Mouse (Mus musculus) frontal cortex, postnatal 14 days (tissue): ENCODE results near the gene Cpn2.
A peak's percentile ranks its signal among the peaks of the same experiment; 100 is the strongest.

Source experiments
- DNase-seq, 2 experiments: peaks; one replicate each; pipeline ENCODE4 v3.0.0; 2022; ENCODE audit warnings: low spot score in 2 of 2

Cpn2 gene

DNA sequence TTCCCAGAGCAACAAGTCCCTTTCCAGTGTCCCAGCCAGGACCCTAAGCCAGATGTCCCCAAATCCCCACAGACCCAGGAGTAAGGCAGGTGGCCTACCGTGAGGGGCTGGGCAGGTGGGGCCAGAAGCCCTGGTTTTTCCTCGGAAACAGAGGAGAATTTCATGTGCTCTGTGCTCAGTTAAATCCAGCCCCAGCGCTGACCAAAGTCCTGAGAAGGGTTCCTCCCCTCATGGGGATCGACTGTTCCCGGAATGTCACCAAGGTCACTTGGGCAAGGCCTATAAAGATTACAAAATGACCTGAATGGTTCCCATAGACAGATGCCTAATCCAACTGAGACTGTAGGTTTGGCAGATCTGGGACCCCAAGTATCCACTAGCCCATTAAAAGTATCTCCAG, at the start of gene Cpn2:
Cpn2 (minus strand) TSS at position 141 of the 400 bp plus-strand sequence.
- no peak for DNase-seq

DNA sequence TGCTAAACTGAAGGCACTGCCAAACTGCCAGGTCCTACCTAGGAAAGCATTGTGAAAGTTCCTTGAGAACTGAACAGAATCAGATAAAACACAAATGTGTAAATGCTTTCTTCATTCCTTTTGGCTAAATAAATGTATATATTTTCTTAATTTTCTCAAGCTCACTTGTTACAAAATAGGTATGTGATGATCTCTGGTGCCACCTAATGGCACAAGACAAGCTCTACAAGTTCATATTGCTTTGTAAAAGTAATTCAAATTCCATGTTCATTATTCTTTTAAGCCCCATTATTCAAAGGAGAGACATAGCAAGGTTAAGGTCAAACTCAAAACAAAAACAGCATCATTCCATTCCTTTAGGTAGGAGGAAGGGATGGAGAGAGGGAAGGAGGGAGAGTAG, 46.9 kb upstream of the Cpn2 start:
- no peak for DNase-seq

DNA sequence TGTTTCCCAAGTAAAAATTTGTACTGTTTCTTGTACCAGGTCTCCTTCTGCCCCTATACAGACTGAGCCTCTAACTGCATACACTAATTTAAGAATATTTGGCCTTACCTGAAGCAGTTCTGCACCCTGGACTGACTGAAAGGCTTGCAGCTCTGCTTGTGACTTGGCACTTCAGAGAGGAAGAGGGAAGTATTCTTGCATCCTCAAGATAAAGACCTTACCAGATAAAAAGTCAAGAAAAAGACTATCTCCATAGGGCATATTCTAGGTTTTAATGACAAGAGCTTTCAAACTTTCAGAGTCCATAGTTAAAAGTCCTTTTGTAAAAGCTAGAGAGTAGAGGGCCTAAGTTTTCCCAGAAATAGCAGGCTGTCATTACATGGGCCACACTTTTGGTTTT, 43.3 kb upstream of the Cpn2 start, which contains the start of gene Gp5:
Gp5 (minus strand) TSS at position 133 of the 400 bp plus-strand sequence.
- DNase-seq: no peak

DNA sequence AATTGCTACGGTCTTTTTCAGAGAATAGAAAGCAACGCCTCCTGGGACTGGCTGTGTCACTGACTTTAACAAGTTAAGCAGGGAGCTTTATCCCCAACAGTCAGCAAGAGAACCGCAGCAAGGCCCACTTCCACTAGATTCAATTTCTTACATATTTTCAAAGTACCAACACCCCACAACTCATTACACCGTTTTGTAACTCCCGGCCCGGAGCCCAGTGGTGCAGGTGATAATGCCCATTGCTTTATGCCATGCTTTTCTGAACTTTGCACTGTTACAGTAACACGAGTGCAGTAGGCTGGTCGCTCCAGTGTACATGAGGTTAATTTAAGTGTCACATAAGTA, 42.8 kb upstream of the Cpn2 start:
- DNase-seq: no peak

DNA sequence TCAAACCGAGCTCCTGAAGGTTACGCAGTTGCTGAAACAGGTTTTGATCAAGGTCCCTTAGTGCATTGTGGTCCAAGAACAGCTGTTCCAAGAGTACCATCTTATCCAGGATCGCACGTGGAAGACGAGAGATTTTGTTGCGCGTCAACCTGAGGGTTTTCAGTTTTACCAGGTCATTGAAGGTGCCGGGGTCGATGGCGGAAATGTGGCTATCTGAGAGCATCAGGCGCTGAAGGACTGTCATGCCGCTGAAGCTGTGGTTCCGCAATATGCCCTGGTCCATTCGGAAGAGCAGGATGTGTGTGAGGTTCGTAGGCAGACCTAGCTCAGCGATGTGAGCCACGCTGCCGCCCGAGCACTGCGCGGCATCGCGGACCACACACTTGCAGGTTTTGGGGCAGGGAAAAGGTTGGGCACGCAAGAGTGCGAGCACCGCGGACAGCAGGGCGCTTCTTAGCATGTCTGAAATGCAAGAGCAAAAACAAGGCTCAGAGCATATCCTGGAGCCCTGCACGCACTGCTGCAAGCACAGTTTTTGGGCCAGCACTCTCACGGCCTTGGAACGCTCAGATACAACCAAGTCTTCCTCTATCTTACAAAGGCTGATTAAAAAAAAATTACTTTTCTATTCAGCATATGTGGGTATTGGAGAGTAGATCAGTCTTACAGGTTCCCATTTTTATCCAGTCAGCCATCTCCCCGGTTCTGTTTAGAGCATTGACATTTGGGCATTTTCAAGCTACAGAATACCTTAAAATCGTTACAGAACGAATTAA, 42.3 kb upstream of the Cpn2 start:
- no peak for DNase-seq

DNA sequence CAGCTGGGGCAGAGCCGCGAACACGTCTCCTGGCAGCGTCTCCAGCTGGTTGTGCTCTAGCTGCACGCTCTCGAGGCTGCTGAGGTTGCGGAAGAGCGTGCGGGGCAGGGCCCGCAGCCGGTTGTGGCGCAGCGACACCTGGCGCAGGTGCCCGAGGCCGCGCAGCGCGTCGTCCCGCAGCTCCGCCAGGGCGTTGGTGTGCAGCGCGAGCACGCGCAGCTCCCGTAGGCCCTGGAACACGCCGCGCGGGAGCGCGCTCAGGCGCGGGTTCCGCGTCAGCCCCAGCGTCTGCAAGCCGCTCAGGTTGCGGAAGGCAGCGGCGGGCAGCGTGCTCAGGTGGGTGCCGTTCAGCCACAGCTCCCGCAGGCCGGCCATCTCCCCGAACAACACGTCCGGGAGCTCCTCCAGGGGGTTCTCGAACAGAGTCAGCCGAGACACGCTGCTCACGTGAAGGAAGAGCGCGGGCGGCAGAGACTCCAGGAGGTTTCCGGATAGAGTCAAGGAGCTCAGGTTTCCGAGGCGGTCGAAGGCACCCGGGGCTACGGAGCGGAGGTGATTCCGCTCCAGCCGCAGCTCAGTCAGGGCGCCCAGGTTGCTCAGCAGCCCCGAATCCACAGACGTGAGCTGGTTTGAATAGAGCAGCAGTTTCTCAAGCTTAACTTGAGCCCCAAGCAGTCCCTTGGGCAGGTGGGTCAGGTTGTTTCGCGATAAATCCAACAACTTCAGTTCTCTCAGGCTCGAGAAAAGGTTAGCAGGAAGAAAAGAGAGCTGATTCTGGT, 41.5 kb upstream of the Cpn2 start:
- DNase-seq: peak; percentile 22 to 58

DNA sequence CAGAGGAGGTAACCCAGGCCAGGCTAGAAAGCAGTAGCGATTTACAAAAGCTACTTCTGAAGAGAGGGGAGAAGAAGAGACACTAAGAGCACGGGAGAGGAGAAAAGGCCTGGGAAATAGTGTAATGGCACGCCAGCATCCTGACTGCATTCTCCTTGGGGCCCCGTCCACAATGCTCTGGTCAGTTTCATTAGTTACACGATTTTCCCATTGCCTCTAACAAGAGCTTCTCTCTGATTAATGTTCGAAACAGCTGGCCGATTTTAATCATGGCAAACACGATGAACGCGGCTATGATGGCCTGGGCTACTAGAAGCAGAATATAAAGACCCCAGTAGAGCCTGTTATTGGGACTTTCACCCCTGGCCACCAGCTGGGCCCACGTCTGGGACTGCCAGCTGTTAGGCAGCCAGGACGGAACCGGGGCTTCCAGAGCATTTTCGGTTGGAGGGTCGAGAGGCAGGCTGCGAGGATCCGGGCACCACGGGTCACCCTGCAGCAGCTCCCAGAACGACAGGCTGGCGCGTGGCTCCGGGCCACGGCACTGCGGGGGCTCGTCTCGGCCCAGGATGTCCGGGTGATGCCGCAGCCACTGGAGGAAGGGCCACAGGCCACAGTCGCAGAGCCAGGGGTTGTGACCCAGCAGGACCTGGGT, 40.8 kb upstream of the Cpn2 start:
- no peak for DNase-seq

DNA sequence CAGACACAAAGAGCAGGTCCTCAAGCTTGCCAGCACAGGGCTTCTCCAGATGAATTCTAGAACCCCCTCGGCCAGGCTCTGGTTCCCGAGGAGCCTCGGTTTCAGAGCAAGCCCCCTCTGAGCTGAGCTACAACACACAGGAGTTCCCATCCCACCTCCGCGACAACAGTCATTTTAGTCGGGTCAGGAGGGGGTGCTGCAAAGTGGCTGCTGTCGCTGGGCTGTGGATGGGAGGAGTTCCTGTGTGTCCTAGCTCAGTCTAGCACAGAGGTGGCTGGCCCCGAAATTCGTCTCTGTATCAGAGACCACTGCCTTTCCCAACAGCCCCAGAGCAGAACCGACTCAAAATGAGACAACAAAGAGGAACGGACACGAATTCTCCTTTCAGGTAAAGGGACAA, 40.0 kb upstream of the Cpn2 start:
- no peak for DNase-seq

DNA sequence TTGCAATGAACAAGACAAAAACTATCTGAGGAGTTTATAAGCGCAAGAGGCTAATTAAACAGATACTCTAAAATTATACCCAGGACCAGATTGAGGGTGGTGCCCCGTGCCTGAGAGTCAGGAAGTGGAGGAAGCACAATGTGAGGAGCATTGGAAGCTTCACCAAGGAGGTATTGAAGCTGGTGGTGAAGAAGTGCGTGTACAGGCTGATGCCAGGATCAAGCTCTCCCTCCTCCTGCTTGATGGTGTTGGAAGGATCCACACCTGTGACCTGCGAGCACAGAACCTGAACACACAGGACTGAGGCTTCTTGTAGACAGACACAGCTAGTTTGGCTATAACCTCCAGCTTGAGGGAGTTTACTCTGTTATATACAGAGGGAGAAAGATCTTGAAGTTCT, 38.8 kb upstream of the Cpn2 start:
- DNase-seq: no peak

DNA sequence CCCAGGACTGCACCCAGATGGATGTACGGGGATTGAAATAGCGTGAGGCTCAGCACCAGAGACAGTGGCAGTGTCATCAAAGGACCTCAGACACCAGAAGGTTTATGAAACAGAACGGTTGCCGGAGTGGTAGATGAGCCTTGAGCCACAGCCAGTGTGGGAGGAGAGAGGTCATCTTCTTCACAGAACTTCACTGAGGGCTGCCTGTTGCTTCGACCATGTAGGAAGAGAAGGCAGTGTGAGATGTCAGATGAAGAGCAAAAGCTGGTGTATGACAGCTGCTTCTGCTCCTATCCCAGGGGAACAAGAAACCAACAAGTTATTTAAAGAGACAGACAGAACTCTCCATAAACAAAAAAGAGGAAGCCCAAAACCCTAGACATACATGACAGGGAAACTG, 36.9 kb upstream of the Cpn2 start:
- no peak for DNase-seq

DNA sequence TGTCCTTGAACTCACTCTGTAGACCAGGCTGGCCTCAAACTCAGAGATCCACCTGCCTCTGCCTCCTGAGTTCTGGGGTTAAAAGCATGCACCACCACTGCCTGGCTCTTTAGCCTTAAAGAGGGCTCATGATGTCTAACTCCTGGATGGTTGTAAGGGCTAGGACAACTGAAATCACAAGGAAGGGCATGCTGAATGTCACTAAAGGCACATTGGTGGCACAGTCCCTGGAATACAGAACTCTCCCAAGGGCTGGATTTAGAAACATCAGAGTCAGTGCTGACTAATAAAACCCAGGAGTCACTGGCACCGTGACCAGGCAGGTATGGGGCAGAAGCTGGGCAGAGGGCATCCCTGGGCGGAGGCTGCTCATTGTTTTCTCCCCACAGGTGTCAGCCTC, 36.1 kb upstream of the Cpn2 start:
- no peak for DNase-seq

DNA sequence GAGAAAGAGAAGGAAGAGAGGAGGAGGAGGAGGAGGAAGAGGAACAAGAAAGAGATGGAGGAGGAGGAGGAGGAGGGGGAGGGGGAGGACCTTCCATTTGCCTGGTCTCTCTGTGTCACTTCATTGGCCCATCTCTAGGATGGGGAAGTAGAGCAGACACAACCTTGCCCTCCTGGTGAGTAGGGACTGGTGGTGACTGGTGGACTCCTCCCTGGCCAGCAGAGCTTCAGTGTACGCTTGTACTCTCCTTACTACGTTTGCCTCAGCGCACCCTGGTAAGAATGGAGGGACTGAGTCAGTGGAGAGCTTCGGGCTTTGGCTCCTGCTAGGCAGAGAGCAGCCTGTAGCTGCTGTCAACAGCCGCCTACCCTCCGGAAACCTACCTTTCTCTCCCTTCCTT, 35.4 kb upstream of the Cpn2 start:
- DNase-seq: no peak

DNA sequence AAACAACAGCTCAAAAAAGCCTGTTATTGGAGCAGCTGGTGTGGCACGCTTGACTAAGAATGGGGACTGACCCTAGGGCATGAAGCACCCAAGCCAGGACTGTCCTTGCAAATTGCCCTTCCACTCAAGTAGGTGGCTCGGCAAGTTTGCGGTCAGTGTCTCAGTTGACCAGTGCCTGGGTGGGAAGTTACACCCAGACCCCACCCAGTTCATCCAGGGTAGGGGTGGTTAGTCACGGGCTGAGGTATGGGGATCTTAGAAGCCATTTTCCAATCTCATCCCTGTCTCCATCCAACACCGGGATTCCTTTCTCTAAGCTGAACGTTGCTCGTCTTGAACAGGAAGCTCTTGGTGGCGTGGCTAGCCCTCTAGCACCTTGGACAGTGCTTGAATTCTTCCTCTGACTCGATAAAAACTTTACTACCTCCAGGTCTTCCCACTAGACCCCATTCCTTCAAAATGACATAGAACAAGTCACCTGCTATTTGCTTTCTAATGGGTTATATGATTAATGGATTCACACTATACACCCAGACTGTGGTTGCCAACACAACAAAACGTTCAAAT, 32.5 kb upstream of the Cpn2 start:
- no peak for DNase-seq

DNA sequence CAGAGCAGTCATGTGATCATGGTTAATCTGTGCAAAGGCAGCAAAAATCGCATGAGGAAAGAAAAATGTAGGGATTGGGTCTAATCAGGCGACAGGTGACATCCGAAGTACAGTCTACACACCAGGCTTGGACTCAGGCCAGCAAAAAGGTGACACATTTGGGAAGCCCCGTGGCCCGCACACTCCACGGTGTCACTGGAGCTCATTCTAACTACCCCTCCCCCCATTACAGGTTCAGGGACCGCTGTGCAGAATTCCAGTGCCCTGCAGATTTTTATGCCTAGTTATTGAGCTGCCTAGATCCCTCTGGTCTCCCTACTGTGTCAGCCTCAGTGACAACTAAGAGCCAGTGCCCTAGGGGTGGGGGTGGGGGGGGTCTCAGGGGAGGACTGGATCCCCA, 30.2 kb upstream of the Cpn2 start:
- no peak for DNase-seq

DNA sequence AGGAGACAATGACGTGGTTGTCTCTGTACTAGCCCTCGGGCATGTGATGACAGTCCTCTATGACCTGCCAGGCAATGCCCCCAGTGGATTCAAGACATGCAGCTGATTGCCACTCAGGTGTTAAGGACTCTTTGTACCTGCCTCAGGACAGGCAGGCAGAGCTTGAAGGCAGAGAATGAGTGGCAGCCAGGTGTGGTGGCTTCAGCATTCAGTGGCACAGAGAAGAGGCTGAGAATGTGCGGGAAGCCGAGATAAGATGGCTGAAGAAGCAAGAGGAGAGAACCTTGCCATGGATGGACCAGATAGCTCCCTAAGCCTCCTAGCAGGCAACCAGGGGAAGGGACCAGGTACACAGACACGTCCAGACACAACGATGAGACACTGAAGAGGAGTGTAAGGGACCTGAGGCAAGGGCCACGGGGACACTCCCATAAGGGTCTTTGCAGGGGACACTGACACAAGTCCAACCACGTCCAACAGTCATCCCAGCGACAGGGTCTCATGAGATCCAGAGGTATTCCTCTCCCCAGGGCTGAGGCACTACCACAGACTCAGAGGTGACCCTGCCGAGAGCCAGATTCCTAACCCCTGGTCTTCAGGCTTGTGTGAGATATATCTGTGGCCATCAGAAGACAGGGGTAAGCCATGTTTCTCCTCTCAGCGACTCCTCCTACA, 29.4 kb upstream of the Cpn2 start:
- no peak for DNase-seq

DNA sequence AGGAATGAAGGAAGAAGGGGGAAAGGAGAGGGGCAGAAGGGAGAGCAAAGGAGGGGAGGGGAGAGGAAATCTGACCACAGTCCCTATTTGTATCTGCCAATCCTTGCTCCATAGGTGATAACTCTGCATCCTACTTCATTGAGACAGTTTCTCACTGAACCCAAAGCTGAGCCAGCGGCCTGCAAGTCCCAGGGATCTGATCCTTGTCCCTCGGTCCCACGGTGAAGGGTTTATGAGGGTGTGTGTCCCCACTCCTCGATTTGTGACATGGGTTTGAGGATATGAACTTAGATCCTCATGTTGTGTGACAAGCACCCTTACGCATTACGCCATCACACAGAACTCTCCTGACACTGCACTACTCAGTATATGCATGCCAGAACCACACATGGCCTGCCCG, 27.8 kb upstream of the Cpn2 start:
- no peak for DNase-seq

DNA sequence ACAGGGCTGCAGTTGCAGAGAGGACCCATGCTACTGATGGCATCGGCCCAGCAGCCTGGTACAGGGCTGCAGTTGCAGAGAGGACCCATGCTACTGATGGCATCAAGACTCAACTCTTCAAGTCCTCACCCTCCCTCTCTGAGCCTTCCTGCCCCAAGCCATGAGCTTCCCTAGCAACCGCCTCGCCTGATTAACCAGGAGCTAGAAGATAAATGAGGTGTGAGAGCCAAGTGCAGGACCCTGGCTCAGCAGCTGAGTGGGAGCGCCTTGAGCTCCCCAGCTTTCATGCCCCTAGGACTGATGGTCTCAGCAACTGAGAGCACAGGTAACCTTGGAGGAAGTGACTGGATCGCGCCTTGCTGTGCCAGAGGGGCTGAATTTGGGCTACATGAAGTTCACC, 23.1 kb upstream of the Cpn2 start:
- no peak for DNase-seq

DNA sequence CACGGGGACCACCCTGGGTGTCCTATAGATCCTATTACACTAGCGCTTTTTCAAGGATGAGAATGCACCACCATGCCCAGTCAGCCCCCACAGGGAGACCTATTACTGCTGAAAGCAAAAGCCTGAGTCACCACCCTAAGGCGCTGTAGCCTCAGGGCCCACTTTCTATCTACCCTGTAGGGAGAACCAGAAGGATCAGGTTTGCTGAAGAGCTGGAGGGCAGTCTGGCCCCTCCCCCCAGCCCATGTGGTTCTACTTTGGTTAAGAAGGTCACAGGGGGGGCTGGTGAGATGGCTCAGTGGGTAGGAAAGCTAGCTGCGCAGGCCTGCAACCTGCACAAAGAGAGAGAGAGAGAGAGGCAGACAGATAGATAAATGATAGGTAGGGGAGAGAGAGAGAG, 18.4 kb upstream of the Cpn2 start:
- DNase-seq: no peak

DNA sequence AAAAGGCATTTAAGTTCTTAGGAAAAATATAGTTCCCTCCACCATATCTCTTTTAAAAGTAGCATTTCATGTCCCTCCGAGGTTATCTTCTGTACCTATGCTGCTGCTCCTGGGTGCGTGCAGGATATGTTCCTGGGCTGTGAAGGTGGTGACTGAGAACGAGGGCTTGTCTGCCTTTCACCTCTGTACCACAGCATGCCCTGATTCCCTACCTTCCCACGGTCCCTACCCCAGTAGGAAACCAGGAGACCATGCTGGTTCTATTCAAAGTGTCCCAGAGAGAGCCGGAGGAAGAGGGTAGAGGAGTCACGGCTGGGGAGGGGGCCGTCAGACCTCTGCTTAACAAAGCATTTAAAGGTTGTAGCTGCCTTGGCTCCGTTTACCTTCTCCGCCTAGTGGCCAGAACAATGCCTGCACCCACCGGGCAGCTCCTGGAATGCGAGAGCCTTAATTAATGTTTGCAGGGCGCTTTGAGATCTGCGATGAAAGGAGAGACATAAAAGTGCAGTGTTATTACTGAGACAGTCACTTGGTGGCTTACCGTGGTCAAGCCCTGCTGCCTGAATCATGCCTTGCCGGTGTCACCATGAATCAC, 16.5 kb upstream of the Cpn2 start:
- no peak for DNase-seq

DNA sequence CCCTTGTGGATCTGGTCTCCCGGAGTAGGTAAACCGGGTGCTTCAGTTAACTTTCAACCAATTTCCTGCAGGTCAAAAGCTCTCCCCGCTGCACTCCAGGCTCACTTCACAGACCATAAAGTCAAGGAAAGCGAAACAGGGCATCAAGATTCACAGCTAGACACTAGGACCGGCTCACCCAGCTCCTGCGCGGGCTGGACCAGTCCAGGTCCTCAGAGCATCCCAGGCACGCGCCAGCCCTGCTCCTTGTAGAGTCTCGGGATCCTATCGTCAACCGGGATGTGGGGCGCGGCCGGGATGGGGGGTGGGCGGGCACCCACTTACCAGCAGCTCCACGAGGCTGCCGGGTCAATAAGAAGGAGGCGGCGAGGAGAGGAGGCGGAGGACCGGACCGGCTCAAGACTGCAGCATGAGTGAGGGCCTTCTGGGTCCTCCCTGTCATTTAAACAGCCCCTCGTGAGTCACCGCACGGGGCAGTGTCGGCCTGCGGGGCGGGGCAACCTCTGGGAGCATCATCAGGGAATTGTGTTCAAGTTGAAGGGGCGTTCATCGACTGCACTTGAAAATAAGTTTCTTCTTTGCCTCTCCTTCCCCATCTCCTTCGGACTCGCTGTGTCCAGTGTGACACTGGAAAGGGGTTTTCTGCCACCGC, 15.7 kb upstream of the Cpn2 start, which contains the start of gene Lrrc15:
Lrrc15 (minus strand) TSS at position 413 of the 652 bp plus-strand sequence.
- no peak for DNase-seq
